Mouse (Mus musculus): ENCODE data around the gene Muc1. TPM values are rescaled to one million over a fixed set of nuclear protein-coding genes. Genes with fewer than 3 reads are reported as not detected.

Gene Muc1
- 11.6 TPM for polyA plus RNA-seq (2014; fragmentation: Illumina TruSeq; extraction: RNeasy Lipid Tissue Mini Kit (QIAGEN cat#74804); ENCODE audit: low read depth, low replicate concordance)

DNA sequence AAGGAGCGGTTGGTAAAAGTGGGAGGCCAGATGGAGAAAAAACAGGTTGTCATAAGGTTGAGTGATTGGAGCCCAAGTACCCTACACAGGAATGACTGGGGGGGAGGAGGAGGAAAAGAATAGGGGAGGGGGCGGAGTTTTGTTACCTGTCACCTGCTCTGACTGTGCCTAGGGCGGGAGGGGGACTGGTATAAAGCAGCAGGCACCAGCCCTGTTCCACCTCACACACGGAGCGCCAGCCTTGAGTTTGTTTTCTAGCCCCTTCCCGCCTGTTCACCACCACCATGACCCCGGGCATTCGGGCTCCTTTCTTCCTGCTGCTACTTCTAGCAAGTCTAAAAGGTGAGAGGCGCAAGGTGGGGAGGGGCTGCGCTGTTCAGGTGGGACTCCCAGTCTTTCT, at the start of gene Muc1:
TSS of gene Muc1 (plus strand) at position 222 of the 400 bp plus-strand sequence.

DNA sequence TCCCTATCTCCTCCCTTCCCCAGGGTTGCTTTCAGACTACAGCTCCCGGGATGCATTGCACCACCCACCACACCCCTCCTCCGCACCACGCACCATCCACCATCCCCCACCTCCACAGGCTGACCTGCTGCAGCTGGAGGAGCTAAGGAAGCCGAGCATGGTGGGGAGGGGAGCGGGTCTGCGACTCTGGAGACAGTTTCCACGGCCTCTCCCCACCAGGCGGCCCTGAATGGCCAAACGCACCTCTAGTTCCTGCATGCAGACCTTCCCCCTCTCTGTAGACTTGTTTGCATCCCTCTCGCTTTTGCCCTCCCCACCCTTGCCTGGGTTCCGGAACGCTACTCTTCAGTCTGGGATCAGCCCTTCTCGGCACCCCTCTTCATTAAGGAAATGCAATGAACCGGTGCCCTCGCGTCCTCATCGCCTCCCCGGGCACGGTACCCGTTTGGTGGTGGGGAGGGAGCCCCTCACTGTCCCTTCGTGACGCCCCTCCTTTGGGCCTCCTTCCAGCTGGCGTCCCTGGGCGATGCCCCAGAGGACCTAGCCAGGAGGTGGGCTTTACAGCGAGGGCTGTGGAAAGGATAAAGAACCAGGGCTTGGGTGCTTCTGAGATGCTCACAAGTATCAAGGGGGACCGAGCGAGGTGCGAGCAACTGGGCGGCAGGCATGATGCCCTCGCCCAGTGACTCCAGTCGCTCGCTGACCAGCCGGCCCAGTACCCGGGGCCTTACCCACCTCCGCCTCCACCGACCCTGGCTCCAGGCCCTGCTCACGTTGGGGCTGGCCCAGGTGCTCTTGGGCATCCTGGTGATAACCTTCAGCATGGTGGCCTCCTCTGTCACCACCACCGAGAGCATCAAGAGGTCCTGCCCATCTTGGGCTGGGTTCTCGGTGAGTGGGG, 45.5 kb upstream of the Muc1 start, which contains the start of gene Fam189b:
TSS of gene Fam189b (plus strand) at position 86 of the 901 bp plus-strand sequence.

DNA sequence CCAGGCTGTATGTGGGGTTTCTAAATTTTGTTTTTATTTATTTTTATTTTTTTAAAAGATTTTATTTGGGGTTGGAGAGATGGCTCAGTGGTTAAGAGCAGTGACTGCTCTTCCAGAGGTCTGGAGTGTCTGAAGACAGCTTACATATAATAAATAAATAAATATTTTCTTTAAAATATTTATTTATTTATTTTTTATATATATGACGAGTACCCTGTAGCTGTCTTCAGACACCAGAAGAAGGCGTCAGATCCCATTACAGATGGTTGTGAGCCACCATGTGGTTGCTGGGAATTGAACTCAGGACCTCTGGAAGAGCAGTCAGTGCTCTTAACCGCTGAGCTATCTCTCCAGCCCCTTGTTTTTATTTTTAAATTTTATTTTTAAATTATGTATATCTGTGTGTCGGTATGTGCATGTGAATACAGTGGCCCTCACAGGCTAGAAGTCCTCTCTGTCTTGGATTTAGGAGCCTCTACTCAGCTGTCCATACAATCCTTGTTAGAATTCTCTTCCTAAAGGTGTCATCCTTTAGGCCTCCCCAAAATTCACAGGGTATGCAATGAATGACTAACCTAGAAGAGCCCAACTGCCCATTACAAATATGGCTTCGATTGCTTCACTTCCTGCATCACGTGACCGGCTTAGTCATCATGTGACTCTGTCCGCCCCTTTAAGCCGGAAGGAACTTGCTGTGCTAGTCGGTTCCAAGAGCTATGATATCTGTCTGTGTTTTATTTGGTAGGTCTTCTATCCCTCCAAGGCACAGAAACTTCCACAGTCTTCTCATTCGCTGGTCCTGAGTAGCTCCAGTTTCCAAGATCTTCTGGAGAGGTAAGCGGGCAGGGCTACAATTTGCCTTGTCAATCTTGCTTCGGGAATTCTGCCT, 26.4 kb upstream of the Muc1 start, which contains the start of gene Gba:
TSS of gene Gba (plus strand) at position 676 of the 889 bp plus-strand sequence.

DNA sequence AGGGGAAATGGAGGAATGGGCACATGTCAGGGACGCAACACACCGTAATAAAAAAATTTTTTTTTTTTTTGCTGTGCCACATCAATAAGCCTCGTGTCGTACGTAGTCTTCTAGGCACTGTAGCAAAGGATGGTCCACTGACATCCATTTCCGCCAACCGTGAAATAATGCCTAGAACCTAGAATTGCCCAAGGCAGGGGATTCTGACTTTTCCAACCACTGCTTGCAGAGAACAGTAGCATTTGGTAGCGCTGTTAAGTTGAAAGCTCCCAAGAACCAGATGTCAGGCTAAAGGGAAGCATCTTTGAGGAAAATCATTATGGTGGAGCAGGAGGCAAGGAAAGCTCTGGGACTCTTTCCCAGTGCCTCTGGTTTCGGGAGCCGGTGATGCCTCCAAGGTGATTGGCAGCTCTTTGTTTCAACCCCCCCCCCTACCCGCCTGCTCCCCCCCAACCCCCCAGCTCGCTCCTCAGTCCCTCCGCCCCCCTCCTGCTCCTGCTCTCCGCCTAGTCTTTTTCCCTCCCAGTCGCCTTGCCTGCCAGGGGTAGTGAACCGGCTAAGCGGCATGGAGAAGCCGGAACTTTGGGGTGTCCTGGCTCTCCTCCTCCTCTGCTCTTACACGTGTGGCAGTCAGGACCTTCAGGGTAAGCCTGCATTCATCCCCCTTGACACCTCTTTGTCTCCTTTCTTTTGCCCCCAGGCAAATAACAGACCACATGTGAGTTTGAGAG, 14.0 kb upstream of the Muc1 start, which contains the start of gene Thbs3:
TSS of gene Thbs3 (plus strand) at position 500 of the 731 bp plus-strand sequence.

DNA sequence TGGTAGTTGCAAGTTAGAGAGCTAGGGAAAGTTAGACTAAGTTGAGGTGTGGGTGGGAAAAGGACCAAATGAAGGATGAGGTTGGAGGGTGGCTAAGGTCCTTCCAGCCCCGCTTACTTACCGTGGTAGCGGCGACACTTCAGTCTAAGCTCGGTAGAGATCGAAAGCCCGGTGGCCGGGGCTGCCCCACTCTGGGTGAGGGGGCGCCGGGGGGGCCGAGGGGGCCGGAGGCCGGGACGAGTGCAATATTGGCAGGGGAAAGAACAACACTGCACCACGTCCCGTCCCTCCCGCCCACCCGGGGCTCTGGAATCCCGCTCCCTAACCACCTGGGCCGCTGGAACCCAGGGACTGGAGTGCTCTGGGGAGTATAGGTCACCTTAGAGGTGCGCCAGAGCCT, 2.0 kb upstream of the Muc1 start, which contains the start of gene Mtx1:
TSS of gene Mtx1 (minus strand) at position 189 of the 400 bp plus-strand sequence.

DNA sequence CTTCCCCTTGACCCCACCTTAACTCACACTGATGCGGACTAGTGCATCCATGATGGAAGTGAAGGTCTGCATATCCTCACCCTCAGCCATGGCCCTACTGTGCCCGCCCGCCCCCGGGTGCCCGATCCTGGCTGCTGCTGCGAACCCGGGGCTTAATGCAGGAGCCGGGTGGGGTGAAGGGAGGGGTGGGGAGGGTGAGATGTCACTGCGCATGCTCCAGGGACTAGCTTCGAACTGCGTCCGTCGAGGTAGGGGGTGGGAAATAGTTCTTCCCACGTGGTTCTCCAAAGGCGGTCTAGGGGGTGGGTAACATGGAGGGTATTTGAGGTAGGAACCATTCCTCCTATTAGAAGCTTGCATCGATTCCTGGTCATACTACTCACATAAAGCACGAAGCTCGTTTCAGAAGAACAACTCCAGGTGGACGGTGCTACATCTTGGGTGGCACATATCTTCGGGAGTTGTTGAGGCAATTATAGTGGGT, 16.9 kb downstream of the Muc1 start, which contains the start of gene Krtcap2:
TSS of gene Krtcap2 (plus strand) at position 279 of the 484 bp plus-strand sequence.

DNA sequence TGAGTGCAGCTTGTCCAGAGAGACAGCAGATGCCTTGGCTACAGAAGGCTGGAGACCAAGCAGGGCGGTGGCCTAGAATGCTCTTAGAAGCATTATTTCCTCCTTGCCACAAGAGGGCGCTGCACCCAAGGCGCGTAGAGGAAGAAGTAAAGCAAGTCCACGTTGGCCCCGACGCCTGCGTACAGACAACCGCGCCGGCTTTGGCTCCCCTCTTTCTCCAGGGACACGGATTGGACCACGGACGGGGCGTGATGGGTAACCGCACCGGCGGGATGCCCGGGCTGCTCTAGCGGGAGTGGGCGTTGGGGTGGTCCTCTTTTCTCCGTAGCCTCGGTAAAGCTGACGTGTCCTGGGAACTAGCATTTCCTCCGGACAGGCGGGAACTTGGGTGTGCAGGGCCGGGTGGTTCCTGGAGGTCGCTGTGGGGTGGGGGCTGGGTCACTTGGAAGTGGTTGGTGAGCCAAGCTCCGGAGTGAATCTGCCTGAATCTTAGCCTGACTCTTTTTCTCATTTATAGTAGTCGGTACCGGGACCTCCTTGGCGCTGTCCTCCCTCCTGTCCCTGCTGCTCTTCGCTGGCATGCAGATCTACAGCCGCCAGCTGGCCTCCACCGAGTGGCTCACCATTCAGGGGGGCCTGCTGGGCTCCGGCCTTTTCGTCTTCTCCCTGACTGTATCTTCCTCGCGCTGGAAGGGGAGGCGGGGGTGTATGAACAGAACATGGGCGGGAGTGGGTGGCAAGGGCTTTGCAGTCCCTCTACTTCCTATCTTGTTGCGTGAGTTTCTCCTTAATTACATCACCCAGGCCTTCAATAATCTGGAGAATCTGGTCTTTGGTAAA, 17.6 kb downstream of the Muc1 start, which contains the start of gene Trim46:
TSS of gene Trim46 (minus strand) at position 49 of the 840 bp plus-strand sequence.

DNA sequence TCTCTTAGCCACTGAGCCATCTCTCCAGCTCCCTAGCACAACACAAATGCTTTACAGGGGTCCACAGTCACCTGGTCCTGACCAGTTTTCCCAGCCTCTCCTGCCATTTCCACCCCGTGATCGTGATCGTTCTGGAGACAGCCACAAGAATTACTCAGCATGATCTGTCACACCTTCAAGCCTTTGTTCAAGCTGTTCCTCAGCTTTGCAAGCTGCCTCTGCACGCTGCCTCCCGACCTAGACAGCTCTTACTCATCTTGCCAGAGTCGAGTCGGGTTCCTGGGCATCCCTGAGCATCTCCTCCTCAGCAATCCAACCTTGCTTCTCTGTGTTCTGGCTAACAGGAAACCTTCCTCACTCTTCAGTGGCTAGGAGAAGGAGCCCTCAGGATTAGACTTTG, 30.2 kb downstream of the Muc1 start, which contains the start of gene Dpm3:
TSS of gene Dpm3 (plus strand) at position 283 of the 400 bp plus-strand sequence.

DNA sequence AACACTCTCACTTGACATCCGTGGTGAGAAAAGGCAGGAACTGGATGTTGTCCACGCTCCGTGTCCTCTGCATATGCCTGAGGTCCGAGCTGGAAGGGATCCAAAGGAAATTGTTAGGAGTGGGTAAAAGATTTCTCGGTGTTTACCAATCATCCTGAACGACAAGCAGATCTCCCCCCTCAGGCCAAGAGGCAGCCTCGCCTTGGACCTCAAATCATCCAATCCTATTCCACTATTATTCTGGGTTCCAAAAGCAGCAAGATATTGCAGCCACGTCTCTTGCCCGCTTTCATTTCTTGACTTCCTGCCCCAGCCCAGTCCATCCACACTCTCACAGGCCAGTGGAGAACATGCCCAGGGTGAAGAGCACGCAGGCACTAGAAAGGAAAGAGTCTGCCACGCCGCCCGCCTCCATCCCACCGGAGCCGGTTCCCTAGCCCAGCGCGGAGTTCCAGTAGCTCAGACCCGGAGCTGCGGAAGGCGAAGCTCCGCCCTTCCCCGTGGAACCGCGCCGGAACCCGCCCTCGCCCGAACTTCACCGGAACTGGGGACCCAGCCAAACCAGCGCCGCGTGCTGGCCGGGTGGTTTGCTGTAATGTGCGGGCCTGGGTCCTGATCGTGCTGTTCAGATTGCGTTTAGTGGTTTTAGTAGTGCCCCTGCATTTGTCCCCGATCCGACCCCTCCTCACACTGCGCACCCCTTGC, 41.3 kb downstream of the Muc1 start, which contains the start of gene Slc50a1:
TSS of gene Slc50a1 (minus strand) at position 520 of the 705 bp plus-strand sequence.

DNA sequence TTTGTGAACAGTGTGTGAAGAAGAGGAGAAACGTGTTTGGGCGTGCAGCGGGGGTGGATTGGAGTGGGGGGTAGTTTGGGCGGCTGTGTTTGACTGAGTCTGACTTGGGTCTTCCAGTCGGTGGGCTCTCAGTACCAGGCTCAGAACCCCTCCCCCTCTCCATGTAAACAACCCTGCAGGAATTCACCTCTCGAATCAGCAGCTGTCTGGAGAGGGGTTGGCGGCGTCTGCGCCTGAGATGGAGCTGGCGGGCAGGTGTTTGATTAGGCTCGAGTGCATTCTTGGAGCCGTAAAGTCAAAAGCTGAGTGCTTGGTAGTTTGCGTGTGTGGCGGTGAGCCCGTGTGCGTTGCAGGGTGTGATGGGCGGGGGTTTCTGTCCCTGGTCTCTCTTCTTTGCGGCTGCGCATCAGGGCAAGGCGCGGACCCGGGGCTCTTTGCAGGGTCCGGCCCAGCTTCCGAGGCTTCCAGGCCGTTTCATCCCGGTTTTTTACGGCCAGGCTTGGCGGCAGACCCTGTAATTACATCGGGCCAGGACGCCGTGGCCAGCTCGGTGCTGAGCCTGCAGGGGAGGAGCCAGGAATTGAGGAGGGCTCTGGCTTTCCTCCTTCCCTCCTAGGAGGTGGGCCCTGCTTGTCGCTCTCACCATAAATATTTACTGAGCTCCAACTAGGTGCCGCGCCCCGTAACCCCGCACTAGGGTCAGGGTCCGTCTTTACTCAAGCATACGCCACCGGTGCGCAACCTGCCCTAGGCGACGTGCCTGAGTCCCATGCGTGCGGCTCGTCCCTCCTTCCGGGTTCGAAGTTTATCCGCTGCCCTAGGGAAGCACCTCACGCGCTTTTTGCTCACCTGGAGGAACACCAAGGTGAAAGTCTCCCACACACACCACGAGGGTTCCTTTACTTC, 52.0 kb downstream of the Muc1 start, which contains the start of gene Efna1:
TSS of gene Efna1 (minus strand) at position 537 of the 906 bp plus-strand sequence.

Other genes with a start within 250 kb of the Muc1 start
- gene Rusc1, start 135.7 kb upstream of the Muc1 start, polyA plus RNA-seq (2014; fragmentation: Illumina TruSeq; extraction: RNeasy Lipid Tissue Mini Kit (QIAGEN cat#74804); ENCODE audit: low read depth, low replicate concordance), result 0.76 TPM
- not detected for gene Gm43738, start 128.0 kb upstream of the Muc1 start, polyA plus RNA-seq (2014; fragmentation: Illumina TruSeq; extraction: RNeasy Lipid Tissue Mini Kit (QIAGEN cat#74804); ENCODE audit: low read depth, low replicate concordance)
- 22.2 TPM for gene Fdps, start 127.1 kb upstream of the Muc1 start, polyA plus RNA-seq (2014; fragmentation: Illumina TruSeq; extraction: RNeasy Lipid Tissue Mini Kit (QIAGEN cat#74804); ENCODE audit: low read depth, low replicate concordance)
- gene Pklr, start 92.9 kb upstream of the Muc1 start, polyA plus RNA-seq (2014; fragmentation: Illumina TruSeq; extraction: RNeasy Lipid Tissue Mini Kit (QIAGEN cat#74804); ENCODE audit: low read depth, low replicate concordance), result not detected
- gene Hcn3, start 68.9 kb upstream of the Muc1 start, polyA plus RNA-seq (2014; fragmentation: Illumina TruSeq; extraction: RNeasy Lipid Tissue Mini Kit (QIAGEN cat#74804); ENCODE audit: low read depth, low replicate concordance), result 0.08 TPM
- gene Clk2, start 64.3 kb upstream of the Muc1 start, polyA plus RNA-seq (2014; fragmentation: Illumina TruSeq; extraction: RNeasy Lipid Tissue Mini Kit (QIAGEN cat#74804); ENCODE audit: low read depth, low replicate concordance), result 13.5 TPM
- gene Scamp3, start 51.6 kb upstream of the Muc1 start, polyA plus RNA-seq (2014; fragmentation: Illumina TruSeq; extraction: RNeasy Lipid Tissue Mini Kit (QIAGEN cat#74804); ENCODE audit: low read depth, low replicate concordance), result 8.3 TPM
- gene Fam189b, start 45.9 kb upstream of the Muc1 start, polyA plus RNA-seq (2014; fragmentation: Illumina TruSeq; extraction: RNeasy Lipid Tissue Mini Kit (QIAGEN cat#74804); ENCODE audit: low read depth, low replicate concordance), result not detected
- 4.8 TPM for gene Gba, start 26.1 kb upstream of the Muc1 start, polyA plus RNA-seq (2014; fragmentation: Illumina TruSeq; extraction: RNeasy Lipid Tissue Mini Kit (QIAGEN cat#74804); ENCODE audit: low read depth, low replicate concordance)
- 3.4 TPM for gene Thbs3, start 13.9 kb upstream of the Muc1 start, polyA plus RNA-seq (2014; fragmentation: Illumina TruSeq; extraction: RNeasy Lipid Tissue Mini Kit (QIAGEN cat#74804); ENCODE audit: low read depth, low replicate concordance)
- gene Mtx1, start 2.0 kb upstream of the Muc1 start, polyA plus RNA-seq (2014; fragmentation: Illumina TruSeq; extraction: RNeasy Lipid Tissue Mini Kit (QIAGEN cat#74804); ENCODE audit: low read depth, low replicate concordance), result 187 TPM
- gene Krtcap2, start 16.9 kb downstream of the Muc1 start, polyA plus RNA-seq (2014; fragmentation: Illumina TruSeq; extraction: RNeasy Lipid Tissue Mini Kit (QIAGEN cat#74804); ENCODE audit: low read depth, low replicate concordance), result 13.6 TPM
- gene Trim46, start 17.3 kb downstream of the Muc1 start, polyA plus RNA-seq (2014; fragmentation: Illumina TruSeq; extraction: RNeasy Lipid Tissue Mini Kit (QIAGEN cat#74804); ENCODE audit: low read depth, low replicate concordance), result 0.98 TPM
- gene Dpm3, start 30.3 kb downstream of the Muc1 start, polyA plus RNA-seq (2014; fragmentation: Illumina TruSeq; extraction: RNeasy Lipid Tissue Mini Kit (QIAGEN cat#74804); ENCODE audit: low read depth, low replicate concordance), result not detected
- 1.1 TPM for gene Slc50a1, start 41.5 kb downstream of the Muc1 start, polyA plus RNA-seq (2014; fragmentation: Illumina TruSeq; extraction: RNeasy Lipid Tissue Mini Kit (QIAGEN cat#74804); ENCODE audit: low read depth, low replicate concordance)
- gene Efna1, start 52.1 kb downstream of the Muc1 start, polyA plus RNA-seq (2014; fragmentation: Illumina TruSeq; extraction: RNeasy Lipid Tissue Mini Kit (QIAGEN cat#74804); ENCODE audit: low read depth, low replicate concordance), result not detected
- 0.11 TPM for gene Efna3, start 93.9 kb downstream of the Muc1 start, polyA plus RNA-seq (2014; fragmentation: Illumina TruSeq; extraction: RNeasy Lipid Tissue Mini Kit (QIAGEN cat#74804); ENCODE audit: low read depth, low replicate concordance)
- not detected for gene Efna4, start 109.0 kb downstream of the Muc1 start, polyA plus RNA-seq (2014; fragmentation: Illumina TruSeq; extraction: RNeasy Lipid Tissue Mini Kit (QIAGEN cat#74804); ENCODE audit: low read depth, low replicate concordance)
- gene Adam15, start 120.9 kb downstream of the Muc1 start, polyA plus RNA-seq (2014; fragmentation: Illumina TruSeq; extraction: RNeasy Lipid Tissue Mini Kit (QIAGEN cat#74804); ENCODE audit: low read depth, low replicate concordance), result 3.3 TPM
- gene Dcst2, start 132.9 kb downstream of the Muc1 start, polyA plus RNA-seq (2014; fragmentation: Illumina TruSeq; extraction: RNeasy Lipid Tissue Mini Kit (QIAGEN cat#74804); ENCODE audit: low read depth, low replicate concordance), result 6.5 TPM
- 25.0 TPM for gene Dcst1, start 136.2 kb downstream of the Muc1 start, polyA plus RNA-seq (2014; fragmentation: Illumina TruSeq; extraction: RNeasy Lipid Tissue Mini Kit (QIAGEN cat#74804); ENCODE audit: low read depth, low replicate concordance)
- 0.24 TPM for gene Zbtb7b, start 165.7 kb downstream of the Muc1 start, polyA plus RNA-seq (2014; fragmentation: Illumina TruSeq; extraction: RNeasy Lipid Tissue Mini Kit (QIAGEN cat#74804); ENCODE audit: low read depth, low replicate concordance)
- 0.34 TPM for gene Lenep, start 173.7 kb downstream of the Muc1 start, polyA plus RNA-seq (2014; fragmentation: Illumina TruSeq; extraction: RNeasy Lipid Tissue Mini Kit (QIAGEN cat#74804); ENCODE audit: low read depth, low replicate concordance)
- 1.8 TPM for gene Flad1, start 182.8 kb downstream of the Muc1 start, polyA plus RNA-seq (2014; fragmentation: Illumina TruSeq; extraction: RNeasy Lipid Tissue Mini Kit (QIAGEN cat#74804); ENCODE audit: low read depth, low replicate concordance)
- 4.7 TPM for gene Cks1b, start 189.3 kb downstream of the Muc1 start, polyA plus RNA-seq (2014; fragmentation: Illumina TruSeq; extraction: RNeasy Lipid Tissue Mini Kit (QIAGEN cat#74804); ENCODE audit: low read depth, low replicate concordance)
- gene Shc1, start 189.4 kb downstream of the Muc1 start, polyA plus RNA-seq (2014; fragmentation: Illumina TruSeq; extraction: RNeasy Lipid Tissue Mini Kit (QIAGEN cat#74804); ENCODE audit: low read depth, low replicate concordance), result 6.5 TPM
- 5.7 TPM for gene Pygo2, start 201.2 kb downstream of the Muc1 start, polyA plus RNA-seq (2014; fragmentation: Illumina TruSeq; extraction: RNeasy Lipid Tissue Mini Kit (QIAGEN cat#74804); ENCODE audit: low read depth, low replicate concordance)
- 2.1 TPM for gene Pbxip1, start 207.6 kb downstream of the Muc1 start, polyA plus RNA-seq (2014; fragmentation: Illumina TruSeq; extraction: RNeasy Lipid Tissue Mini Kit (QIAGEN cat#74804); ENCODE audit: low read depth, low replicate concordance)
- gene Pmvk, start 225.5 kb downstream of the Muc1 start, polyA plus RNA-seq (2014; fragmentation: Illumina TruSeq; extraction: RNeasy Lipid Tissue Mini Kit (QIAGEN cat#74804); ENCODE audit: low read depth, low replicate concordance), result 1.1 TPM

Data from testis, adult 10 weeks (tissue).